Mouse (Mus musculus) hindbrain, postnatal 0 days (tissue): ENCODE measurements around the gene Lmln. TPM values are rescaled to one million over a fixed set of nuclear protein-coding genes. Genes with fewer than 3 reads are reported as not detected.
A peak's percentile ranks its signal among the peaks of the same experiment; 100 is the strongest.
"Not testable (repeated sequence)": the region's sequence is repeated elsewhere in the genome, so short reads cannot be mapped to it uniquely, and the experiment has no call there.

Experiments used
- ATAC-seq: fragments of 200-750 bp; cut with Nextera tagmentation; 2 replicates; pipeline ENCODE4 v1.8.0; 2017; ENCODE audit warnings: mild to moderate bottlenecking, moderate TSS enrichment, moderate library complexity
- DNase-seq: peaks from one replicate; pipeline ENCODE4 v3.0.0-alpha.2; 2015; ENCODE audit warnings: low spot score
- H3K27ac ChIP-seq: fragments of 300-500 bp; sonication (generic); 2 replicates; pipeline ENCODE4 v1.5.1; 2014; ENCODE audit warnings: mild to moderate bottlenecking
- H3K27me3 ChIP-seq: fragments of 300-500 bp; sonication (generic); 2 replicates; pipeline ENCODE4 v1.6.1; 2014; ENCODE audit warnings: low read length, mixed read lengths; ENCODE audit not compliant: insufficient read depth
- H3K36me3 ChIP-seq: fragments of 300-500 bp; sonication (generic); 2 replicates; pipeline ENCODE4 v1.6.1; 2014; ENCODE audit warnings: low read length, mixed read lengths; ENCODE audit not compliant: insufficient read depth
- H3K4me1 ChIP-seq: fragments of 300-500 bp; sonication (generic); 2 replicates; pipeline ENCODE4 v1.6.1; 2014; ENCODE audit warnings: antibody characterized with exemption, low read length, mixed read lengths; ENCODE audit not compliant: insufficient read depth
- H3K4me2 ChIP-seq: fragments of 300-500 bp; sonication (generic); 2 replicates; pipeline ENCODE4 v1.6.1; 2014; ENCODE audit warnings: low read depth, mild to moderate bottlenecking, low read length, moderate library complexity, mixed read lengths
- H3K4me3 ChIP-seq: fragments of 300-500 bp; sonication (generic); 2 replicates; pipeline ENCODE4 v1.5.1; 2014; ENCODE audit warnings: low read length
- H3K9ac ChIP-seq: fragments of 300-500 bp; sonication (generic); replicated peaks from 2 replicates; pipeline ENCODE4 v1.6.1; 2014; ENCODE audit warnings: mild to moderate bottlenecking, low read length, moderate library complexity, mixed read lengths
- H3K9me3 ChIP-seq: fragments of 300-500 bp; sonication (generic); 2 replicates; pipeline ENCODE4 v1.6.1; 2016; ENCODE audit warnings: low read length, mixed read lengths
- CTCF ChIP-seq: IDR thresholded peaks from 2 replicates; pipeline ENCODE4 v1.5.1; 2016; ENCODE audit warnings: antibody characterized with exemption, control low read depth, low read depth
- WGBS: fragments of 180-500 bp; shearing (Covaris S2); extraction: QIAGEN DNeasy Blood & Tissue Kit; methylation state at CpG from one replicate; pipeline ENCODE4 v1.1.7; 2014; 5-methylcytosine and 5-hydroxymethylcytosine counted together
- microRNA counts: library from miRNA; unstranded; fragments of <30 nt; microRNA quantifications from one replicate; lab custom pipeline; 2015
- microRNA-seq, 2 experiments: library from miRNA; unstranded; fragments of <30 nt; microRNA quantifications; one replicate each; pipeline ENCODE4; 2016
- polyA plus RNA-seq: library from polyadenylated mRNA; unstranded; fragments of >200 nt; fragmentation: Nextera tagmentation; extraction: Ambion mirVana; gene quantifications from 2 replicates; pipeline ENCODE4 v1.2.1, GENCODE M21; 2015
- total RNA-seq: library from RNA; depleted of rRNA; stranded (reverse); fragments of >200 nt; gene quantifications from 2 replicates; pipeline ENCODE4 v1.2.3, GENCODE M21; 2014; rRNA removed

Lmln gene
- total and polyA plus RNA-seq, 2 experiments from 2014 or later = 2.5 to 5.2 TPM

DNA sequence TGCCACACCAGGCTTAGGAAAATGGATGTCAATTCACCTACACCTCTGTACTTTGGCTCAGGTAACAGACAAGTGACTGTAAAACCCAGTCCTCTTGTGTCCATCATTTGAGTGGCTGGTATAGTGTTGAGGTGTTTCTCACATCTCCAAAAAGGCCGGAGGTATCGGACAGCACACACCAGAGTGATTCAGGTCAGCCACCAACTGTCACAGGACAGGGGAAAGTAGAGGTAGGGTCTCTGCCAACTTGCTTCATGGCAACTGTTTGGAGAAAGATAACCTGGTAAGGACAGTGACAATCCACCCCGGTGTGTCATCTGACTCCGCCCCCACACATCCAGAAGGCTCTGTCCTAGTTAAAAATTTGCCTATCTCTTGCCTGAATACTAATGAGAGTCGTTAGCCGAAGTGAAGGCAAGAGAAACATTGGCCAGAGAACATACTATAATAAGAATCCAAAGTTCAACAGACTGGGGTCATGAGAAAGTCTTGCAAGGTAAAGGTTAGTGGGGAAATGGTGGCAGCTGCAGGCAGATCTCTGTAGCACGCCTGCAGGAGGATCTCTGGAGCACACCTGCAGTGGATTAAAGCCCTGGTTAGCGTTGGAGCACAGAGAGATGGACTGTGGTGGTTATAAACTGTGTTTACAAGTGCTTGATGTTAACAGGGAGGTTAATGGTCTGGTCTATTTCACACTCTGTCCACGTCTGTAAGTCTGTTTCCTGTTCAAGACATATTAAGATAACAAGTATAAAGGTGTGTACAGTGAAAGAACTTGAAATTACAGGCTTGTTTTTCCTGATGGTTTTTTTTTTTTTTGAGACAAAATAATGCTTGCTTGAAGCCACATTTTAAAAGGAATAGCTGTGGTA lies 108.6 kb downstream of the Lmln start:
- WGBS = 81% methylated on average over 9 of the region's 9 CpGs
- ATAC-seq (no peak), DNase-seq (no peak)
- TF ChIP-seq CTCF = no peak
- Histone ChIP-seq H3K27ac (no peak overlapping the region), H3K9me3 (no peaks in the 10 kb centered on the region), H3K4me1 (no peaks in the 10 kb centered on the region), H3K4me3 (no peak overlapping the region), H3K36me3 (no peaks in the 10 kb centered on the region), H3K4me2 (no peak overlapping the region), H3K9ac (no peak overlapping the region), H3K27me3 (no peaks in the 10 kb centered on the region)

DNA sequence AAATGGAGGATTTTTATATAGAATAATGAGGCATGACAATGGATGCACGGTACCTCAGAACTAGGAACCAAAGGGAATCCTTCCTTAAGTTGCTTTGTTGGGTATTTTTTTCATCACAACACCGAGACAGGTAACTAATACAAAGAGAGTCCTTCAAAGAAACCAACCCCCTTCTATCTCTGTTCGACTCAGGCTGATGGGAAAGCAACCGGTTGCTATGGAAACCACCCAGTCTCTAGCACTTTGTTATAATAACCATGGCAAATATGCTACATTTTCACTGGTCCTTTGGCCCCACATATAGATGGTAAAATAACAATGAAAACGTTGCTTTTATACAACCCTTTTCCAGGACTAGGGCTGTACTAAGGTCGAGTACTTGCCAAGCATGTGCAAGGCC lies 109.5 kb downstream of the Lmln start:
- WGBS = 61% methylated on average over 6 of the region's 6 CpGs

DNA sequence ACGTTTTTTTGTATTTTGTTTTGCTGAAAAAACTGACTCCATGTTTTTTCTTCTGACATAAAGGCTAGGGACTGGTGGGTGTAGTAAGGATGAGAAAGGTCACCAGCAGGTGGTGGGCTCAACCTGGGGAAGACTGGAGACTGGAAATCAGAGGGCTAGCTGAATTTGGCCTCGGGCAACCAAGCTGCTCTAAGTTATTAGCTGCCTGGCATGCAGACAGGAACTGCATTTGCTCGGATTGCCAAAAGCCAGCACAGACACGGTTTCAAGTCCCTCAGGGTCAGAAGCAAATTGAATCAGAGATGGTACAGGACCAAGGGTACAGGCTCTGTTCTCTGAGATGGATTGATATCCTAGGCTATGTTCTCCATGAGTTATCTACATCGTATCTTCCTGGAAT lies 110.8 kb downstream of the Lmln start:
- Histone ChIP-seq H3K9me3 (no peaks in the 10 kb centered on the region), H3K36me3 (no peaks in the 10 kb centered on the region), H3K27ac (no peak overlapping the region), H3K9ac (no peak overlapping the region), H3K27me3 (no peaks in the 10 kb centered on the region), H3K4me1 (peaks cover under 1% of the 10 kb centered on the region; the same call in 1 of the 2 replicates), H3K4me3 (no peak overlapping the region), H3K4me2 (no peak overlapping the region)
- no peak for ATAC-seq
- TF ChIP-seq CTCF = no peak
- WGBS = 59% methylated on average over 5 of the region's 5 CpGs
- DNase-seq = peak; percentile 23

More for the DNA sequence above, 109.5 kb downstream of the Lmln start:
- H3K9me3 ChIP-seq = no peaks in the 10 kb centered on the region
- H3K36me3 ChIP-seq = no peaks in the 10 kb centered on the region
- peak; percentile 40 for DNase-seq
- no peak overlapping the region for H3K4me2 ChIP-seq
- ATAC-seq = no peak
- TF ChIP-seq CTCF = no peak
- no peaks in the 10 kb centered on the region for H3K27me3 ChIP-seq
- no peaks in the 10 kb centered on the region for H3K4me1 ChIP-seq
- no peak overlapping the region for H3K27ac ChIP-seq
- no peak overlapping the region for H3K4me3 ChIP-seq
- no peak overlapping the region for H3K9ac ChIP-seq

DNA sequence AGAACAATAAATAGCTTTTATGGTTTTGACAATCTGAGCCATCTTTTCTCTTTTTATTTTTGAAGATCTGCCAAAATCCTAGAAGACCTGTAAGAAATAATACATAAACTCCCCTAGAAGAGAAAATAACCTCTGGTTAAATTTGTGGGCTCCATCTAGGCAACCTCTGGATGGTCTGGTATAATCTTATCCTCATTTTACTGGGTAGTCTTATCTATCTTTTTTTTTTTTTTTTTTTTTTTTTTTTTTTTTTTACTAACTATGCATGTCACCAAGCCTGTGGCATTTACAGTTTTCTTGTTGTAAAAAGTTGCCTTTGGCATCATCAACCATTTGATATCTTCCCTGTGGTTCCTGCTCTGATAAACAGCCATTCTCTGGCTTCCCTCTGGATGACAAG lies 112.4 kb downstream of the Lmln start:
- no peak overlapping the region for H3K4me3 ChIP-seq
- no peak overlapping the region for H3K9ac ChIP-seq
- no peaks in the 10 kb centered on the region for H3K36me3 ChIP-seq
- ATAC-seq (no peak), DNase-seq (no peak)
- H3K27ac ChIP-seq = no peak overlapping the region
- no peaks in the 10 kb centered on the region for H3K9me3 ChIP-seq
- H3K4me2 ChIP-seq = no peak overlapping the region
- TF ChIP-seq CTCF = no peak
- peaks cover 4% of the 10 kb centered on the region; the same call in 1 of the 2 replicates for H3K4me1 ChIP-seq
- H3K27me3 ChIP-seq = no peaks in the 10 kb centered on the region

DNA sequence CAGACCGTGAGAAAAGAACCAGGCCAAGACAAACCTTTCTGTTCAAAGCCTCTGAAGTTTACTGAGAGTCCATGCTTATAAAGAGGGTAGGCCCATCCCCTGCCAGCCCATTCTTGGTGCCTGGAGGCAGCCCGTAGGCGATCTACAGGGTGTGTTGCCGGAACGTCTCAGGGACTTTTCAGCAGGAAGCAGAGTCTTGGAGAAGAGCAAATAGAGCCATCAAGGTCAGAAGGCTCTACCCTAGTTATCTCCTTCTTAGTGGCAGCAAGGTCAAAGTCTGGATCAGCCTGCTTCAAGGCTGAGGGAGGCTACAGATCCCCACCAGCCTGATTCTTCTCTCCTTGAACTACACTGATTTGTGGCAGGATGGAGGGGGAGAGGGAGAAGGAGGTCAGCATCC lies 114.5 kb downstream of the Lmln start:
- not testable (repeated sequence) for H3K36me3 ChIP-seq, H3K4me1 ChIP-seq, ATAC-seq, H3K4me2 ChIP-seq, H3K9me3 ChIP-seq, H3K27me3 ChIP-seq, H3K27ac ChIP-seq, H3K4me3 ChIP-seq, H3K9ac ChIP-seq, DNase-seq
- WGBS = 78% methylated on average over 5 of the region's 5 CpGs

MicroRNA genes within 50 kb of the gene (microRNA counts, 519-probe panel; counts per million panel counts)
- microRNA mmu-miR-1947 (lab: Ali Mortazavi, UCI) = not detected

Small RNAs within 50 kb of the gene (microRNA-seq; reads per million reads assigned to microRNA genes)
- gene Gm22231 (0 reads per million in 2 experiments), gene Mir1947 (2.1 to 4.2 reads per million in 2 experiments)

Other genes with a start within 250 kb of the Lmln start
- 51.0 and 78.1 TPM in 2 replicates for gene Fyttd1, start 185.0 kb upstream of the Lmln start, total RNA-seq
- 120 and 127 TPM in 2 replicates for gene Fyttd1, start 185.0 kb upstream of the Lmln start, polyA plus RNA-seq
- gene Rubcn, start 184.8 kb upstream of the Lmln start, total RNA-seq = 74.2 and 89.7 TPM in 2 replicates
- gene Rubcn, start 184.8 kb upstream of the Lmln start, polyA plus RNA-seq = 21.6 and 21.7 TPM in 2 replicates
- gene Lrch3, start 148.4 kb upstream of the Lmln start, total RNA-seq = 28.0 and 44.3 TPM in 2 replicates
- gene Lrch3, start 148.4 kb upstream of the Lmln start, polyA plus RNA-seq = 26.7 and 27.4 TPM in 2 replicates
- 2.0 and 5.7 TPM in 2 replicates for gene Iqcg, start 6.3 kb upstream of the Lmln start, total RNA-seq
- gene Iqcg, start 6.3 kb upstream of the Lmln start, polyA plus RNA-seq = 4.8 and 5.9 TPM in 2 replicates
- 473 and 560 TPM in 2 replicates for gene Rpl35a, start 6.1 kb upstream of the Lmln start, total RNA-seq
- 486 and 490 TPM in 2 replicates for gene Rpl35a, start 6.1 kb upstream of the Lmln start, polyA plus RNA-seq
- 23.6 and 25.0 TPM in 2 replicates for gene Osbpl11, start 122.5 kb downstream of the Lmln start, total RNA-seq
- 10.8 and 10.9 TPM in 2 replicates for gene Osbpl11, start 122.5 kb downstream of the Lmln start, polyA plus RNA-seq
- gene Snx4, start 188.9 kb downstream of the Lmln start, total RNA-seq = 46.4 and 52.8 TPM in 2 replicates
- gene Snx4, start 188.9 kb downstream of the Lmln start, polyA plus RNA-seq = 99.4 and 103 TPM in 2 replicates